Mouse (Mus musculus) lung, adult 2 months (tissue): ENCODE data around the gene Tmem120b.

Experiments used
- CTCF ChIP-seq: fragments of 200-500 bp; IDR thresholded peaks from 2 replicates; pipeline ENCODE4 v1.5.1; 2011; ENCODE audit warnings: mild to moderate bottlenecking, low read length, control low read depth; ENCODE audit not compliant: insufficient read depth
- POLR2A ChIP-seq: fragments of 200-500 bp; IDR thresholded peaks from 2 replicates; pipeline ENCODE4 v1.6.1; 2011; ENCODE audit warnings: low read depth, mild to moderate bottlenecking, control low read depth, low read length, borderline replicate concordance; ENCODE audit errors: extremely low read depth

DNA sequence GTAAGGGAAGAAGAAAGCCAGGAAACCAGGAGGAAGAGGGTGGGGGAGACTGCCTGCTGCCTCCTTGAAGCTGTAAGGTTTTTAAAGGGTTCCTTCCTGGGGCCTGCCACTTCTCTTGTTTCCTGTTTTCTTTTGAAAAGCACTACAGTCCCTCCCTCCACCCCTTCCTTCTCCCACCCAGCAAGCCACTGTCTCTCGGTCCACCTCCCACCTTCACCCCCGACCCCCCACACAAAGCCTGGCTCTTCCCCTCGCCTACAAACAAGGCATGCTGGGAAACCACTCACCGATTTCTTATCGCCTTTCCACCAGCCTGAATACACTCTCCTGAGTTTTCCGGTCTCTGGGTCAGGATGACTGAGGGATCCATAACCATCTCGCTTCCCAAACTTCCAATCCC, 27.4 kb upstream of the Tmem120b start:
- TF ChIP-seq POLR2A (no peak), CTCF (no peak)
